Mouse (Mus musculus) testis, adult 2 months (tissue): ENCODE results near the gene Olfr466.

Experiments
- CTCF ChIP-seq: fragments of 200-500 bp; IDR thresholded peaks from 2 replicates; pipeline ENCODE4 v1.5.1; 2012; ENCODE audit warnings: low read depth, mild to moderate bottlenecking, inconsistent platforms, low read length, moderate library complexity; ENCODE audit not compliant: control insufficient read depth, insufficient read depth, insufficient replicate concordance
- POLR2A ChIP-seq: fragments of 200-500 bp; IDR thresholded peaks from 2 replicates; pipeline ENCODE4 v1.6.1; 2012; ENCODE audit warnings: low read depth, mild to moderate bottlenecking, inconsistent platforms, low read length, moderate library complexity; ENCODE audit not compliant: control insufficient read depth

DNA sequence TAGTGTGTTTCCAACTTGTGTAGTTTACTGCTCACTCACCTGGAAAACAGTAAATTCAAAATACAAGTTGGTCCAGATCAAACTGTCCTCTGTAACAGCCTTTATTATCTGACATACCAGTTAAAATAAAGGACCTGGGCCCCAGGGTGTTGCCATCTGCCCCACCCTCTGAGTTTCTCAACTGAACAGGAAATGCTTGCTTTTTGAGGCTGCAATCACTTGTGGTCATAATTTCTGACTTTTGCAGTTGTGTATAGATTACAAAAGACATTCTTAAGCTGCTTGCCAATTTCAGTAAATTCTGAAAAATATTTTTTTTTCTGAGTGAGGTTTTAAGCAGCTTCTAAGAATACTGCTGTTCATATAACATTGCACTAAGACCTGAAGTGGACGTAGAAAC is 27.9 kb upstream of the Olfr466 start:
- TF ChIP-seq CTCF (no peak), POLR2A (no peak)
